Mouse (Mus musculus) spleen, adult 2 months (tissue): ENCODE results near the gene Fgfr2. TPM values are rescaled to one million over a fixed set of nuclear protein-coding genes. Genes with fewer than 3 reads are reported as not detected.
"Not testable (repeated sequence)": the region's sequence is repeated elsewhere in the genome, so short reads cannot be mapped to it uniquely, and the experiment has no call there.

ENCODE experiments used
- DNase-seq, 2 experiments: peaks; one replicate each; pipeline versions ENCODE4 v3.0.0 to v3.0.0-alpha.2; 2012 to 2021; ENCODE audit warnings: low spot score in 2 of 2, low read depth in 1 of 2
- H3K27ac ChIP-seq: fragments of 200-500 bp; 2 replicates; pipeline ENCODE4 v1.5.1; 2012; ENCODE audit warnings: low read length, inconsistent platforms; ENCODE audit not compliant: insufficient read depth
- H3K27me3 ChIP-seq: fragments of 200-500 bp; 2 replicates; pipeline ENCODE4 v1.6.1; 2012; ENCODE audit warnings: mild to moderate bottlenecking, moderate library complexity, low read length, inconsistent platforms; ENCODE audit not compliant: control insufficient read depth, insufficient read depth
- H3K36me3 ChIP-seq: fragments of 200-500 bp; 2 replicates; pipeline ENCODE4 v1.6.1; 2012; ENCODE audit warnings: mild to moderate bottlenecking, low read length, inconsistent platforms; ENCODE audit not compliant: control insufficient read depth, insufficient read depth
- H3K4me1 ChIP-seq: fragments of 200-500 bp; 2 replicates; pipeline ENCODE4 v1.6.1; 2011; ENCODE audit warnings: inconsistent platforms; ENCODE audit not compliant: control insufficient read depth, insufficient read depth, insufficient read length
- H3K4me3 ChIP-seq: fragments of 200-500 bp; 2 replicates; pipeline ENCODE4 v1.5.1; 2011; ENCODE audit warnings: mild to moderate bottlenecking, inconsistent platforms; ENCODE audit not compliant: insufficient read depth, insufficient read length; ENCODE audit errors: extremely low read depth
- CTCF ChIP-seq: fragments of 200-500 bp; IDR thresholded peaks from 2 replicates; pipeline ENCODE4 v1.5.1; 2011; ENCODE audit warnings: mild to moderate bottlenecking, inconsistent platforms; ENCODE audit not compliant: insufficient read depth, insufficient read length, insufficient replicate concordance; ENCODE audit errors: extremely low read depth
- POLR2A ChIP-seq: fragments of 200-500 bp; IDR thresholded peaks from 2 replicates; pipeline ENCODE4 v1.6.1; 2011; ENCODE audit warnings: low read depth, low read length, inconsistent platforms
- WGBS: fragments of 180-500 bp; shearing (Covaris S2); methylation state at CpG from one replicate; pipeline ENCODE4 v1.1.7; 2018; 5-methylcytosine and 5-hydroxymethylcytosine counted together
- polyA plus RNA-seq: library from polyadenylated mRNA; depleted of rRNA; stranded (reverse); fragments of >200 nt; gene quantifications from 2 replicates; pipeline ENCODE4 v1.2.3, GENCODE M21; 2012

Gene Fgfr2
- polyA plus RNA-seq, 1 experiment, result 1.6 TPM

- no peaks in the 10 kb centered on the region for H3K27me3 ChIP-seq
- H3K36me3 ChIP-seq, result no peaks in the 10 kb centered on the region
- 58% methylated on average over 7 of the region's 7 CpGs for WGBS
- TF ChIP-seq POLR2A, result no peak
- TF ChIP-seq CTCF, result no peak
- no peaks in the 10 kb centered on the region for H3K4me1 ChIP-seq
- no peak for DNase-seq
- H3K27ac ChIP-seq, result no peak overlapping the region
- no peak overlapping the region for H3K4me3 ChIP-seq
Measured at GRCm38 (mm10) chr7:130153363-130153969, 2969.7 kb downstream of the Fgfr2 start.

- no peak for TF ChIP-seq POLR2A
- no peak for TF ChIP-seq CTCF
- Histone ChIP-seq H3K27ac (no peak overlapping the region), H3K4me1 (no peaks in the 10 kb centered on the region), H3K36me3 (no peaks in the 10 kb centered on the region), H3K27me3 (no peaks in the 10 kb centered on the region), H3K4me3 (no peak overlapping the region)
- WGBS, result 86% methylated on average over 5 of the region's 5 CpGs
- DNase-seq, result no peak
Measured at GRCm38 (mm10) chr7:130148906-130149305, 2974.2 kb downstream of the Fgfr2 start.

GRCm38 (mm10) chr7:130147230-130147629, 2975.9 kb downstream of the Fgfr2 start:
- TF ChIP-seq POLR2A, result no peak
- no peak for TF ChIP-seq CTCF
- H3K27me3 ChIP-seq, result no peaks in the 10 kb centered on the region
- H3K27ac ChIP-seq, result no peak overlapping the region
- 92% methylated on average over 7 of the region's 7 CpGs for WGBS
- H3K4me1 ChIP-seq, result no peaks in the 10 kb centered on the region
- H3K4me3 ChIP-seq, result no peak overlapping the region
- DNase-seq, result no peak
- H3K36me3 ChIP-seq, result no peaks in the 10 kb centered on the region

- no peaks in the 10 kb centered on the region for H3K4me1 ChIP-seq
- no peak for DNase-seq
- no peak overlapping the region for H3K27ac ChIP-seq
- no peaks in the 10 kb centered on the region for H3K27me3 ChIP-seq
- H3K4me3 ChIP-seq, result no peak overlapping the region
- 86% methylated on average over 4 of the region's 4 CpGs for WGBS
- TF ChIP-seq POLR2A (no peak), CTCF (no peak)
- H3K36me3 ChIP-seq, result no peaks in the 10 kb centered on the region
Measured at GRCm38 (mm10) chr7:130145211-130145610, 2977.9 kb downstream of the Fgfr2 start.

GRCm38 (mm10) chr7:130143371-130143770, 2979.8 kb downstream of the Fgfr2 start:
- TF ChIP-seq POLR2A, result no peak
- no peak for TF ChIP-seq CTCF
- DNase-seq, result no peak
- 83% methylated on average over 7 of the region's 7 CpGs for WGBS

DNA sequence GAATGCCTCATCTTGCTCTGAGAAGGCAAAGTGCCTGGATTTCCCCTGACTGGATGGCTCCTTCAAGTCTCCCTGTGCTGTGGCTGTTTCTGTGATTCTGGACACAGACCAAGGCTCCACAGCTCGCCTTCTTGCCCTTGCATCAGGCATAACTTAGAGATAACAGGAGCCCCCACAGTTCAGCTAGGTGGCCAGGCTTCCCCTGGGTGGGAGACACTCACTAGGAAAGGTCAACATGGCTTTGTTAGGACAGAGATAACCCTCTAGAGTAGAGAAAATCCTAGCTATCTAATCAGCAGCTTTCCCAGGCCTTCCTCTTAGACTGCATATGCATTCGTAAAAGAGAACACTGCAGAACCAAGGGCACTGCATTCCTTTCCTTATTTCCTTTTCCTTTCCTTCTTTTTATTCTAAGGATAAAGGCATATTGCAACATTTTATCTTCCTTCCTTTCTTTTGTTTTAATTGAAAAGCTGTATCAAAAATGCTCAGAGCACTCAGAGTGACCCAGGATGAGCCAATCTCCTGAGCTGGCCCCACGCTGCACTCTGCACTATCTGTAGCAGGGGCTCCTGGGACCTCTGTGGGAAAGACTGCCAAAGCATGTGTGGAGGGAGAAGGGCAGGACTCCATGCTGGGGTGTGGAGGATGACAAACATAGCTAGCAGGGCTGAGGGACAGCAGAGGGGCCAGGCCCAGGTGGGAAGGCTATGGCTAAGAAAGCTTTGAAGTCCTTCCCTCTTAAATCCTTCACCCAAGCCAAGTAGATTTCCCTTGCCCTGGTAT, 2981.9 kb downstream of the Fgfr2 start:
- no peaks in the 10 kb centered on the region for H3K36me3 ChIP-seq
- no peak for DNase-seq
- no peak overlapping the region for H3K27ac ChIP-seq
- TF ChIP-seq CTCF, result no peak
- TF ChIP-seq POLR2A, result no peak
- H3K4me1 ChIP-seq, result no peaks in the 10 kb centered on the region
- WGBS, result 78% methylated on average over 3 of the region's 3 CpGs
- no peaks in the 10 kb centered on the region for H3K27me3 ChIP-seq
- H3K4me3 ChIP-seq, result no peak overlapping the region

More at GRCm38 (mm10) chr7:130143371-130143770, 2979.8 kb downstream of the Fgfr2 start:
- no peaks in the 10 kb centered on the region for H3K27me3 ChIP-seq
- H3K36me3 ChIP-seq, result no peaks in the 10 kb centered on the region
- H3K4me3 ChIP-seq, result no peak overlapping the region
- H3K4me1 ChIP-seq, result no peaks in the 10 kb centered on the region
- H3K27ac ChIP-seq, result no peak overlapping the region

DNA sequence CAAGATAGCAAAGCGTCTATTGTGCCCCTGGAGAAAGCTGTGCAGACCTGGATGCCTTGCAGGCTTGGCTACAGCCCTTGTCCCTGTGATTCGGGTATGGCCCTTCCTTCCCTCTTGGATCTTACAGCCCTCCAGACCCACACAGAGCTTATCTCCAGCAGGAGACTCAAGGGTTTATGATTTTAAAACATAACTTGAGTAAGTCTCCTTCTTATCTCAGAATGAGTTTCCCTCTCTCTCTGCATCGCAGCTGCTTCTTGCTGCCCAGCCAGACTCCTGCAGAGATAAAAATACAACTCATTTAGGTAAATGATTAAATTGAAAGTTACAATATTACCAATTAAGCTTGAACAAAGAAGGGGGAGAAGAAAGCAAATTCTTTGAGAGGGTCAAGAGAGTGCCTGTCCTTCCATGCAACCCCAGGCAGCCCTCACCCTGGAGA, 2988.2 kb downstream of the Fgfr2 start:
- Histone ChIP-seq H3K27me3 (no peaks in the 10 kb centered on the region), H3K4me1 (no peaks in the 10 kb centered on the region), H3K36me3 (no peaks in the 10 kb centered on the region), H3K27ac (no peak overlapping the region), H3K4me3 (no peak overlapping the region)
- DNase-seq, result no peak
- TF ChIP-seq CTCF, result no peak
- no peak for TF ChIP-seq POLR2A
- WGBS, result 82% methylated on average over 3 of the region's 3 CpGs

GRCm38 (mm10) chr7:130134428-130134827, 2988.7 kb downstream of the Fgfr2 start:
- not testable (repeated sequence) for H3K27ac ChIP-seq, DNase-seq, H3K27me3 ChIP-seq, H3K4me1 ChIP-seq, H3K36me3 ChIP-seq, H3K4me3 ChIP-seq
